In the genomic region with DNA sequence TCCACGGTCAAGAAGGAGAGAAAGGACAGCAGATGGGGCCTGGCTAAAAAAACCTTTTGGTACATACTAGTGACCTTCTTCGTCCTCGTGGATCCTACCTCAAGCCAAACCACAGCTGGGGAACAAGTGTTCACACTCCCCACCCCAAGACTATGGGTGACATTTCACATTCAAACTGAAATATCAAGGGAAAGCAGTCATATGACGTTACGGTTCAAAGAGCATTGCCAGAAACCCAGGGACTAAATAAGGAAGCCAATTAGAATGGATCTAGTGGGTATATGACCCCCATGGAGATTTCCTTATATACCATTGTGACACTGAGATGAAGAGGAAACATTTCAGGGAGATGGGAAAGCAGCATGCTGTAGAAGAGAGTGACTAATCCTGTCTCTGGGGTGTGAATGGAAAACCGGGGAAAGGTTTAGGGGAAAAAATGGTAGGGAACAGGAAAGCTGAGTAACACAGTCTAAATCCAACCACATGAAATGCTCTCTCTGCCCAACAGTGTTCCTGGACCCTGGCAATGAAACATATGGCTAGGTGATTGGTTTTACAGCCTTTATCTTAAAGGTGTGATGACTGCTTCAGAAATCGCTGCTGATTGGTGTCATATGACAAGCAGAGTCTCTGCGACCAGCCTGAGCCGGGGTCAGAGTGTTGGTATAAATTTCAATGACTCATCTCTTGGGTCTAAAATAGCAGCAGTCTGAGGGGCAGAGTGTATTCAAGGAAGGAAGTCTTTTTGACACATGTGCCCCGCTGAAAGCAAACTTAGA, we compare ENCODE assay signal across 13 mouse cellular contexts.
A peak's percentile ranks its signal among the peaks of the same experiment; 100 is the strongest.
DNase-seq lines count a peak whose midpoint lies in the region; ATAC-seq lines count a peak whose summit lies in the region.
"Had no signal": no experiment of that assay in that cellular context is flagged by ENCODE, and none has a peak within 500 bp of the region (broad histone marks: within the 10 kb centered on the region; RNA-seq: fewer than 3 reads in every experiment).

No protein-coding gene starts in this region.

- no peak overlapping the region for H3K27ac ChIP-seq in liver, embryonic 11.5 days (ENCODE audit: low read depth, low read length)
- H3K27ac ChIP-seq in heart, embryonic 15.5 days: peak overlapping the region; percentile 69
- H3K27ac ChIP-seq: neural tube, embryonic 13.5 days had no signal

- H3K4me1 ChIP-seq in liver, embryonic 11.5 days (replicated peaks; ENCODE audit: control insufficient read depth, insufficient read depth, low read length): peaks cover 5% of the 10 kb centered on the region; the same call in 1 of the 2 replicates
- peaks cover 28% of the 10 kb centered on the region for H3K4me1 ChIP-seq in heart, embryonic 15.5 days (replicated peaks)

- H3K4me2 ChIP-seq in liver, embryonic 11.5 days: no peak overlapping the region
- H3K4me2 ChIP-seq in heart, embryonic 15.5 days: peak overlapping the region; percentile 25; the same call in 1 of the 2 replicates
- H3K4me2 ChIP-seq: neural tube, embryonic 13.5 days had no signal

- WGBS in liver, embryonic 11.5 days: 42% methylated on average over 10 of the region's 10 CpGs
- 28% methylated on average over 10 of the region's 10 CpGs for WGBS in heart, embryonic 15.5 days

- no peaks in the 10 kb centered on the region for H3K9me3 ChIP-seq in liver, embryonic 11.5 days (ENCODE audit: control insufficient read depth, low read length)
- H3K9me3 ChIP-seq in heart, embryonic 15.5 days (replicated peaks): no peaks in the 10 kb centered on the region
- H3K9me3 ChIP-seq: neural tube, embryonic 13.5 days had no signal

- no peak overlapping the region for H3K9ac ChIP-seq in liver, embryonic 11.5 days (ENCODE audit: low read depth, low read length)
- H3K9ac ChIP-seq in heart, embryonic 15.5 days: no peak overlapping the region
- H3K9ac ChIP-seq: forebrain, postnatal 0 days; neural tube, embryonic 13.5 days had no signal

- no peaks in the 10 kb centered on the region for H3K27me3 ChIP-seq in liver, embryonic 11.5 days (replicated peaks; ENCODE audit: control insufficient read depth, insufficient read depth, low read length)
- H3K27me3 ChIP-seq in heart, embryonic 15.5 days: no peaks in the 10 kb centered on the region
- H3K27me3 ChIP-seq: neural tube, embryonic 13.5 days had no signal

- no peaks in the 10 kb centered on the region for H3K36me3 ChIP-seq in liver, embryonic 11.5 days (ENCODE audit: control insufficient read depth, insufficient read depth, low read length)
- no peaks in the 10 kb centered on the region for H3K36me3 ChIP-seq in heart, embryonic 15.5 days
- H3K36me3 ChIP-seq: neural tube, embryonic 13.5 days had no signal

- ATAC-seq in liver, embryonic 11.5 days (replicated peaks; ENCODE audit: low FRiP score): peak; percentile 41; the same call in 1 of the 2 replicates
- peak; percentile 69; the same call in 1 of the 2 replicates for ATAC-seq in heart, embryonic 15.5 days (replicated peaks; ENCODE audit: insufficient number of reproducible peaks, insufficient read depth, low FRiP score, low read depth)
- ATAC-seq: forebrain, postnatal 0 days had no signal

- no peak overlapping the region for H3K4me3 ChIP-seq in liver, embryonic 11.5 days (ENCODE audit: low read depth, low read length)
- no peak overlapping the region for H3K4me3 ChIP-seq in heart, embryonic 15.5 days
- H3K4me3 ChIP-seq: neural tube, embryonic 13.5 days had no signal

- DNase-seq in gastrocnemius, adult 18-20 months (ENCODE audit: low spot score): peak; percentile 40
- no peak for DNase-seq in gastrocnemius, postnatal 14 days
- DNase-seq in liver, embryonic 11.5 days (ENCODE audit: low spot score): no peak
- no peak for DNase-seq in liver
- DNase-seq in natural killer cell, adult 2 months (ENCODE audit: low spot score in 2 of 2): peak; percentile 8 to 36
- DNase-seq in left cerebral cortex, postnatal 10 days (ENCODE audit: extremely low spot score in 1 of 2, low spot score in 2 of 2): no peak
- DNase-seq in Muller cell, postnatal 12 days (ENCODE audit: inconsistent ontology term): no peak
- DNase-seq: adrenal gland, postnatal 25 days; forebrain, postnatal 0 days; right cerebral cortex, postnatal 4 days; thymus, adult 2 months had no signal

- intact Hi-C loops in gastrocnemius, postnatal 14 days (cut with DNase I; ENCODE audit: low total_unique reads): no loop called here
- intact Hi-C loops in left cerebral cortex, postnatal 10 days (cut with DNase I): no loop called here

Comparison
In these comparisons a context has a peak if more than half of its experiments do, and no peak if none do; other contexts are left out.
1. DNase-seq: peak in gastrocnemius, adult 18-20 months (single experiment) and natural killer cell, adult 2 months (2 of 2); none in gastrocnemius, postnatal 14 days (single experiment), liver, embryonic 11.5 days (single experiment), liver (single experiment), left cerebral cortex, postnatal 10 days (0 of 2) and Muller cell, postnatal 12 days (single experiment).